Mouse (Mus musculus): ENCODE results near the gene Dbndd2.

GRCm38 (mm10) chr2:164442315-164443050 is 43.4 kb upstream of the Dbndd2 start:
- TF ChIP-seq CTCF (IDR thresholded peaks at IDR 0.05; ENCODE audit: borderline replicate concordance, control insufficient read depth, extremely low read depth, insufficient read depth, low read length, poor library complexity) (no peak), POLR2A (IDR thresholded peaks at IDR 0.05; ENCODE audit: control insufficient read depth, extremely low read depth, insufficient read depth, low read length, poor library complexity) (no peak)

Measured in thymus, adult 2 months (tissue).